Mouse (Mus musculus) CH12.LX (cell line): ENCODE data around the gene Hipk1. TPM values are rescaled to one million over a fixed set of nuclear protein-coding genes. Genes with fewer than 3 reads are reported as not detected.

Experiments used
- DNase-seq: peaks from one replicate; pipeline ENCODE4 v3.0.0-alpha.2; 2013; ENCODE audit errors: extremely low read depth
- H3K27ac ChIP-seq: 2 replicates; pipeline ENCODE4 v1.5.1; 2012; ENCODE audit warnings: low read depth, mild to moderate bottlenecking, control low read depth, moderate library complexity; ENCODE audit not compliant: insufficient read depth
- H3K27me3 ChIP-seq: replicated peaks from 2 replicates; pipeline ENCODE3; 2012; ENCODE audit warnings: inconsistent platforms
- H3K36me3 ChIP-seq, 2 experiments: replicated peaks in 1 of 2; 2 replicates each; pipeline versions ENCODE3 to v1.6.1; 2012; ENCODE audit warnings: inconsistent platforms in 1 of 2, low read length in 1 of 2, mild to moderate bottlenecking in 1 of 2, mixed read lengths in 1 of 2, moderate library complexity in 1 of 2; ENCODE audit not compliant: control insufficient read depth in 1 of 2, insufficient read depth in 1 of 2
- H3K4me1 ChIP-seq, 2 experiments: 2 replicates each; pipeline ENCODE4 v1.6.1; 2012; ENCODE audit warnings: inconsistent platforms in 1 of 2, moderate library complexity in 1 of 2; ENCODE audit not compliant: insufficient read depth in 2 of 2, control insufficient read depth in 1 of 2
- H3K4me2 ChIP-seq: 2 replicates; pipeline ENCODE4 v1.6.1; 2012; ENCODE audit warnings: low read depth, mild to moderate bottlenecking, control low read depth; ENCODE audit not compliant: poor library complexity, insufficient read depth, severe bottlenecking
- H3K4me3 ChIP-seq, 3 experiments: fragments of 150-350 bp in 1 of 3; sonication (generic) in 1 of 3; replicated peaks in 1 of 3; 2 replicates each; pipeline versions ENCODE3 to v1.5.1; 2011 to 2012; ENCODE audit warnings: low read depth in 2 of 3, low read length in 2 of 3, mild to moderate bottlenecking in 2 of 3, moderate library complexity in 2 of 3, control low read depth in 1 of 3, improper control_type of control experiment in 1 of 3, inconsistent platforms in 1 of 3, mixed read lengths in 1 of 3; ENCODE audit not compliant: poor library complexity in 1 of 3
- H3K79me2 ChIP-seq: replicated peaks from 2 replicates; pipeline ENCODE4 v1.6.1; 2012; ENCODE audit warnings: mild to moderate bottlenecking, moderate library complexity; ENCODE audit not compliant: control insufficient read depth, poor library complexity, insufficient read depth, severe bottlenecking; ENCODE audit errors: extremely low read depth
- H3K9ac ChIP-seq: 2 replicates; pipeline ENCODE4 v1.6.1; 2012; ENCODE audit warnings: low read depth, mild to moderate bottlenecking, control low read depth, moderate library complexity; ENCODE audit not compliant: insufficient read depth
- H3K9me3 ChIP-seq: replicated peaks from 2 replicates; pipeline ENCODE3; 2012; ENCODE audit warnings: low read length, inconsistent platforms, mixed read lengths
- BHLHE40 ChIP-seq: IDR thresholded peaks from 2 replicates; pipeline ENCODE4 v1.6.1; 2011; ENCODE audit warnings: mild to moderate bottlenecking, low read depth, low read length, improper control_type of control experiment
- CHD1 ChIP-seq: IDR thresholded peaks from 2 replicates; pipeline ENCODE4 v1.6.1; 2012; ENCODE audit warnings: low read depth, low read length, improper control_type of control experiment, inconsistent platforms
- CHD2 ChIP-seq: IDR thresholded peaks from 2 replicates; pipeline ENCODE4 v1.6.1; 2011; ENCODE audit warnings: low read length, improper control_type of control experiment
- E2F4 ChIP-seq: IDR thresholded peaks from 2 replicates; pipeline ENCODE4 v1.6.1; 2011; ENCODE audit warnings: low read depth, low read length, improper control_type of control experiment; ENCODE audit not compliant: insufficient replicate concordance
- EP300 ChIP-seq: IDR thresholded peaks from 2 replicates; pipeline ENCODE4 v1.6.1; 2011; ENCODE audit warnings: low read length, improper control_type of control experiment
- IRF4 ChIP-seq: IDR thresholded peaks from 2 replicates; pipeline ENCODE4 v1.6.1; 2014; ENCODE audit warnings: low read depth, mild to moderate bottlenecking, inconsistent platforms, low read length, improper control_type of control experiment
- KAT2A ChIP-seq: IDR thresholded peaks from 2 replicates; pipeline ENCODE4 v1.6.1; 2012; ENCODE audit warnings: low read length, improper control_type of control experiment, inconsistent platforms; ENCODE audit not compliant: insufficient replicate concordance
- MAX ChIP-seq: IDR thresholded peaks from 2 replicates; pipeline ENCODE4 v1.6.1; 2011; ENCODE audit warnings: low read length, improper control_type of control experiment
- MAZ ChIP-seq: IDR thresholded peaks from 2 replicates; pipeline ENCODE4 v1.6.1; 2012; ENCODE audit warnings: low read depth, mild to moderate bottlenecking, inconsistent platforms, low read length, improper control_type of control experiment, moderate library complexity
- MEF2A ChIP-seq: IDR thresholded peaks from 2 replicates; pipeline ENCODE4 v1.6.1; 2014; ENCODE audit warnings: low read depth, mild to moderate bottlenecking, inconsistent platforms, low read length, improper control_type of control experiment, borderline replicate concordance
- MXI1 ChIP-seq: IDR thresholded peaks from 2 replicates; pipeline ENCODE4 v1.6.1; 2011; ENCODE audit warnings: mild to moderate bottlenecking, low read depth, low read length, improper control_type of control experiment
- MYC ChIP-seq: IDR thresholded peaks from 2 replicates; pipeline ENCODE4 v1.6.1; 2011; ENCODE audit warnings: low read depth, mild to moderate bottlenecking, improper control_type of control experiment, low read length
- NELFE ChIP-seq: IDR thresholded peaks from 2 replicates; pipeline ENCODE4 v1.6.1; 2011; ENCODE audit warnings: low read depth, low read length, improper control_type of control experiment
- NRF1 ChIP-seq: IDR thresholded peaks from 2 replicates; pipeline ENCODE4 v1.6.1; 2014; ENCODE audit warnings: low read depth, mild to moderate bottlenecking, inconsistent platforms, low read length, improper control_type of control experiment, moderate library complexity
- PAX5 ChIP-seq: IDR thresholded peaks from 2 replicates; pipeline ENCODE4 v1.6.1; 2012; ENCODE audit warnings: low read length, inconsistent platforms, mixed read lengths
- POLR2AphosphoS2 ChIP-seq: IDR thresholded peaks from 2 replicates; pipeline ENCODE4 v1.6.1; 2011; ENCODE audit warnings: low read depth, low read length, improper control_type of control experiment
- RAD21 ChIP-seq: IDR thresholded peaks from 2 replicates; pipeline ENCODE4 v1.6.1; 2011; ENCODE audit warnings: low read depth, mild to moderate bottlenecking, low read length, improper control_type of control experiment, moderate library complexity
- SIN3A ChIP-seq: IDR thresholded peaks from 2 replicates; pipeline ENCODE4 v1.6.1; 2012; ENCODE audit warnings: low read length, improper control_type of control experiment, inconsistent platforms
- SMC3 ChIP-seq: IDR thresholded peaks from 2 replicates; pipeline ENCODE4 v1.6.1; 2011; ENCODE audit warnings: low read depth, low read length, improper control_type of control experiment
- UBTF ChIP-seq: IDR thresholded peaks from 2 replicates; pipeline ENCODE4 v1.6.1; 2012; ENCODE audit warnings: low read depth, mild to moderate bottlenecking, inconsistent platforms, low read length, improper control_type of control experiment, moderate library complexity
- USF1 ChIP-seq: IDR thresholded peaks from 2 replicates; pipeline ENCODE4 v1.6.1; 2014; ENCODE audit warnings: low read depth, mild to moderate bottlenecking, inconsistent platforms, low read length, improper control_type of control experiment
- USF2 ChIP-seq: conservative IDR thresholded peaks from 2 replicates; pipeline ENCODE4 v1.6.1; 2011; ENCODE audit warnings: low read depth, low read length, improper control_type of control experiment
- ZKSCAN1 ChIP-seq: IDR thresholded peaks from 2 replicates; pipeline ENCODE4 v1.6.1; 2012; ENCODE audit warnings: low read depth, inconsistent platforms, low read length, improper control_type of control experiment, borderline replicate concordance
- ZMIZ1 ChIP-seq: IDR thresholded peaks from 2 replicates; pipeline ENCODE4 v1.6.1; 2012; ENCODE audit warnings: low read depth, mild to moderate bottlenecking, inconsistent platforms, low read length, improper control_type of control experiment
- ZNF384 ChIP-seq: IDR thresholded peaks from 2 replicates; pipeline ENCODE4 v1.6.1; 2012; ENCODE audit warnings: low read depth, low read length, improper control_type of control experiment, inconsistent platforms
- dilution Hi-C: fragments of 300-500 bp; cut with MboI; formaldehyde crosslinking; loops from 2 replicates; pipeline ENCODE4 v1.14.3; 2020; ENCODE audit warnings: low sequenced_read_pairs; ENCODE audit not compliant: extremely low pct_unique_long_range_greater_than_20kb, extremely low pct_ligation_motif_present
- in situ Hi-C: fragments of 300-500 bp; cut with MboI; formaldehyde crosslinking; loops from 3 replicates; pipeline ENCODE4 v1.14.3; 2019; ENCODE audit warnings: low sequenced_read_pairs, low pct_ligation_motif_present, low pct_unique_long_range_greater_than_20kb, mixed read lengths
- polyA plus RNA-seq: library from polyadenylated mRNA; unstranded; fragments of >175 nt; gene quantifications from 2 replicates; pipeline ENCODE4 v1.2.1, GENCODE M21; 2012; ENCODE audit warnings: low read depth; ENCODE audit not compliant: insufficient read length
- total RNA-seq, 2 experiments: library from RNA; depleted of rRNA; stranded (reverse); fragments of 300-350 nt in 1 of 2; fragments of >200 nt in 1 of 2; gene quantifications; 2 replicates each; pipeline ENCODE4 v1.2.3; 2012 to 2014

Hipk1 gene
- total and polyA plus RNA-seq, 3 experiments = 26.2 to 35.9 (median 32.7) TPM

- Histone ChIP-seq H3K27ac (0 out of 2 replicates have a peak overlapping the region, but pooled peaks have one; percentile 52), H3K4me2 (peak overlapping the region; percentile 61), H3K79me2 (peaks cover 88% of the 10 kb centered on the region), H3K4me3 (no peak overlapping the region), H3K4me1 (peaks cover 33 to 85% of the 10 kb centered on the region in 2 experiments), H3K9me3 (no peaks in the 10 kb centered on the region)
- DNase-seq = no peak
- no peak for TF ChIP-seq SMC3
- TF ChIP-seq BHLHE40 = peak; percentile 42
- TF ChIP-seq, all 38 proteins: peak for 1
- Histone ChIP-seq H3K27me3 (no peaks in the 10 kb centered on the region), H3K9ac (peak overlapping the region; percentile 59; the same call in 1 of the 2 replicates), H3K36me3 (peaks cover 11 to 16% of the 10 kb centered on the region in 2 experiments)
- dilution Hi-C loops (no loop called here), in situ Hi-C loops (no loop called here)
Measured at GRCm38 (mm10) chr3:103780777-103781176, 10.6 kb downstream of the Hipk1 start.

GRCm38 (mm10) chr3:103780271-103780670 is 11.1 kb downstream of the Hipk1 start:
- in situ Hi-C loops = no loop called here
- Histone ChIP-seq H3K9me3 (no peaks in the 10 kb centered on the region), H3K4me3 (no peak overlapping the region), H3K9ac (peak overlapping the region; percentile 59; the same call in 1 of the 2 replicates), H3K27ac (peak overlapping the region; percentile 51), H3K4me1 (peaks cover 33 to 89% of the 10 kb centered on the region in 2 experiments), H3K36me3 (peaks cover 15 to 21% of the 10 kb centered on the region in 2 experiments), H3K27me3 (no peaks in the 10 kb centered on the region), H3K79me2 (peaks cover 89% of the 10 kb centered on the region), H3K4me2 (peak overlapping the region; percentile 8)
- TF ChIP-seq MEF2A (no peak), EP300 (no peak), BHLHE40 (no peak), E2F4 (no peak), MAX (no peak), CHD2 (no peak), USF2 (no peak), MAZ (no peak), UBTF (no peak), PAX5 (no peak), USF1 (no peak), NELFE (no peak), MXI1 (no peak), ZMIZ1 (no peak)
- DNase-seq = no peak
- dilution Hi-C loops = no loop called here

GRCm38 (mm10) chr3:103779183-103779582 is 12.2 kb downstream of the Hipk1 start:
- H3K4me2 ChIP-seq = peak overlapping the region; percentile 62
- peaks cover 83% of the 10 kb centered on the region for H3K79me2 ChIP-seq
- in situ Hi-C loops (no loop called here), dilution Hi-C loops (no loop called here)
- H3K9me3 ChIP-seq = no peaks in the 10 kb centered on the region
- TF ChIP-seq MYC (no peak), EP300 (peak; percentile 5; the same call in 1 of the 2 replicates), KAT2A (no peak), RAD21 (no peak), IRF4 (no peak), UBTF (no peak), CHD1 (no peak), POLR2AphosphoS2 (no peak), NRF1 (no peak), PAX5 (no peak), ZKSCAN1 (no peak), CHD2 (no peak), SIN3A (no peak), USF1 (no peak), ZMIZ1 (no peak), BHLHE40 (0 out of 2 replicates have a peak, but pooled peaks have one; percentile 35), E2F4 (0 out of 2 replicates have a peak, but pooled peaks have one; percentile 42), ZNF384 (no peak)
- no peak overlapping the region for H3K4me3 ChIP-seq
- no peaks in the 10 kb centered on the region for H3K27me3 ChIP-seq
- DNase-seq = no peak
- H3K9ac ChIP-seq = peak overlapping the region; percentile 59
- peaks cover 15 to 24% of the 10 kb centered on the region in 2 experiments for H3K36me3 ChIP-seq
- H3K27ac ChIP-seq = peak overlapping the region; percentile 30; the same call in 1 of the 2 replicates
- H3K4me1 ChIP-seq = peaks cover 33 to 85% of the 10 kb centered on the region in 2 experiments
